Mouse (Mus musculus) kidney, adult 9 months (tissue): Measurements from ENCODE around the gene Selenom.
A peak's percentile ranks its signal among the peaks of the same experiment; 100 is the strongest.

Experiments
- DNase-seq: peaks from one replicate; pipeline ENCODE4 v3.0.0; 2022

Gene Selenom

GRCm38 (mm10) chr11:3560202-3560601 lies 45.7 kb downstream of the Selenom start:
- DNase-seq: peak; percentile 57

GRCm38 (mm10) chr11:3563853-3564252 lies 49.4 kb downstream of the Selenom start:
- no peak for DNase-seq

- DNase-seq: peak; percentile 41
These were observed 50.0 kb downstream of the Selenom start for GRCm38 (mm10) chr11:3564451-3564850.

- no peak for DNase-seq
These were observed 51.5 kb downstream of the Selenom start for GRCm38 (mm10) chr11:3566018-3566417.
